Mouse (Mus musculus): Measurements from ENCODE around the gene Dtl. TPM values are rescaled to one million over a fixed set of nuclear protein-coding genes. Genes with fewer than 3 reads are reported as not detected.

Dtl gene
- 1 to 10 TPM; 3.9 to 5.9 (median 5.5) TPM for total RNA-seq (2022)

DNA sequence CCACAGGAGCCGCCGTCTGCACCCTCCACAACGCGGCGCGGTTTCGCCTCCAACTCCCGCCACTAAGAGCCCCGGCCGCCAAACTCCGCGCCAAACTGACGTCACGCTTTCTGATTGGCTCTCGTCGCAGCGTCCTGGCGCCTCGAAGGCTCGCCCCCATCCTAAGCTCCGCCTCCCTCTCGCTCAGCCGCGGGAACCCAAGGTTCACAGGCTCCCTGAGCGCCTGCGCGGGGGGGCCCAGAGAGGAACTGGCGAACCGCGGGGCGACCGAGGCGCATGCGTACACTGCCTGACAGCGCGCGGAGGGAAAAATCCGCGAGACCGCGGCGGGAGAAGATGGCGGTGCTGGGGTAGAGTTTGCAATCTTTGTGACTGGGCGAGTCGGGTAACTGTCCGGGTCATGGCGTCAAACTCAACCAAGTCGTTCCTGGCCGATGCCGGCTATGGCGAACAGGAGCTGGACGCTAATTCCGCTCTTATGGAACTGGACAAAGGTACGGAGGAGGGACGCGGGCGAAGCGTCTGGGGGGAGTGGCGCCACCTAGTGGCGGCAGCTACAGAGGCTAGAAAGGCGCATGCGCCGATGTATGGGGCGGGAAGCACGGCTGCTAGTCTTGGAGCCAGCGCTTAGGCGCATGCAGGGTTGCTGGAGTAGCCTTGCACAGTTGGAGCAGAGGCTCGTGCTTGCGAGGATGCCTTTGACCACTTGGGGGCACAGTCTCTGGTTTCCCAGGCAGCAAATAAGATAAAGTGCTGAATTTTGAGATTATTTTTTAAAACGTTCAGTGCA, at the start of gene Dtl, which contains the start of gene Ints7:
TSS of gene Dtl (minus strand) at position 87 of the 790 bp plus-strand sequence.
TSS of gene Ints7 (plus strand) at position 179 of the 790 bp plus-strand sequence.
- peak; percentile 98 for DNase-seq (ENCODE audit: low spot score in 2 of 2)

DNA sequence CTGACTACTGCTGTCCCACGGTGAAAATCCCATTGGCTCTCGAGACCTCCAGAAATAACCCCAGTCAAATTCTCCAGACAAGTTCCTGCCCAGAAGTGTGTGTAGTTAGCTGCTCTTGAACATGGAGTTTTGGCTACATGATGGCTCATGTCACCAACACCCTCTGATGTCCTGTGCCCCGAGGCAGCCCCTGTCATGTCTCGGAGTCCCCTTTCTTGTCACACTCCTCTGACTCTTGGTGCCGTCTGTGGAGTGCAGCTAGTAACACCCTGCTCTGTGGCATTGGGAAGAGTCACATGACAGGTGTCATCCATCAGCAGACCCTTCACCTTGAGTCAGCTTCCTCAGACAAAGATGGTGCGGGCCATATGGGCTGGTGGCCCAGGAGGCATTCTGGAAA, 49.7 kb upstream of the Dtl start:
- no peak for DNase-seq (ENCODE audit: low spot score in 2 of 2)

DNA sequence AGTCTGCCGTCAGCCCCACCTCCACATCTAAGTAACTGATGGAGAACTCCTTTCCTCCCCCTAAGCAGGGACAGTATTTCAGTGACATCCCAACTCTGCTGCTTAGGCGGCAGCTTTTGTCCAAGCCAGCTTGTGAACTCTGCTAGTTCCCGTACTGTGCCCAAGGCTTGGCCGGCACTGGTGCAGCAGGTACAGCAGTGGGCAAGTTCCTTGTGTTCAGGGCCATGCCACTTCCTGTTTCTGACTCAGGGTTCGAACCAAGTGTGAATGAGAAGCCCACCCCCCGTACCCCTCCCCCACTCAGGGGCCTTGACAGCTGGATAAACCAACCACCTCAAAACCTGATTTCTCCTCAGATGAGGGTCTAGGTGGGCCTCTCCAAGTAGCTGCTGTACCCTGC, 49.1 kb upstream of the Dtl start:
- no peak for DNase-seq (ENCODE audit: low spot score in 2 of 2)

DNA sequence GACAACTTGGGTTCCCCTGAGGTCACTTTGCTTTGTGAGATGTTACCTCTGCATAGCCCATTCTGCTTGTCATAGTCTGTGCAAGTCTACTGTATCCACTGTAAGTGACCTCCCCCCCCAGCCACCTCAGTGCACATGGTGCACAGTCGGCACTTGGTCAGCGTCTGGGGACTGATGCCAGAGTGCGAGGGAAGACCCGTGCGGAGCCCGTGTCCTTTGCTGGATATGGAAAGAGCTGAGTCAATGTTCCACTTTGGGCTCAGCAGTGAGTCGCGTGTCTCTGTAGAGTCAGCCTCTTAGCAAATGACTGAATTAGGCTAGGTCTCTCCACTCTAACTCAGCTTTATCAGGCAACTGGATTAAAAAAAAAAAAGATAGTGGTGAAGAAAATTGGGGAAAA, 47.5 kb upstream of the Dtl start:
- DNase-seq (ENCODE audit: low spot score in 2 of 2) = no peak

DNA sequence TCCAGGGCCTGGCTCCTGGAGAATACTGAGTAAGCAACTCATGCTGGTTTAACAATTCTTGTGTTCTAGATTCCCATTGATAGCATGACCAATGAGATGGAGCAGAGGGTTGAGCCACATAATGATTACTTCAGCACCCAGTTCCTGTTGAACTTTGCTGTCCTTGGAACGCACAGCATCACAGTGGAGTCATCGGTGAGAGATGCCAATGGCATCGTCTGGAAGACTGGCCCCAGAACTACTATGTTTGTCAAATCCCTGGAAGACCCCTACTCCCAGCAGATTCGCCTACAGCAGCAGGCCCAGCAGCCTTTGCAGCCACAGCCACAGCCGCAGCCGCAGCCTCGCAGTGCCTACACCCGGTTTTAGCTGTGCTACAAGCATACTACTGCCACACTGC, 45.8 kb upstream of the Dtl start:
- DNase-seq (ENCODE audit: low spot score in 2 of 2) = no peak

DNA sequence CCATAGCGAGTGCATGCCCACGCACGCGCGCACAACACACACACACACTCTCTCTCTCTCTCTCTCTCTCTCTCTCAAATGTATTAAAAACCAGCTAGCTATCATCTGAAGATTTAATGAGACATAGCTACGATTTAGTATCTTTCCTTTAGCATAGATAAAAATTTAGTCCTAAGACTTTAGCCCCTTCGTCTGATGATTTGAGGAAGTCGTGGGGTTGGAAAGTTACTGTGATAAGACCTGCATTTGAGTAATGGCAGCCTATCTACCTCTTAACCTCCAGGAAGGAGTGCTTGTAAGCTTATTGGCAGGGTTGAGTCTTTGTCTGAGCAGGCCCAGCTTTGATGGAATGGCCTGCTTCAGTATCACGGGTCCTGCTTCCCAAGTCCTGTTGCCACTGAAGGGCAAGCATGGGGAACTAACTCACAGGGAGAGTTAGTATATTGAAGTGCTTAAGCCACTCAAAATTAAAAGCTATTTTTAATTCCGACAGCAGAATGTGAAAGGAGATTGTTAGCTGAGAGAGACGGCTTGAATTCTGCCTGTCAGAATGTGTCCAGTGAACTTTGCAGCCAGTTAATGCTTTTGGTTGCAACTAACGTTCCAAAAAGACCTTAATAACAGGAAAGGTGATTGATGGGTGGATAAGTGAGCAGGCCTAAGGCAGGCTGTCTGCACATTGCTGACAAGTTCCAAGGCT, 42.9 kb upstream of the Dtl start:
- DNase-seq (ENCODE audit: low spot score in 2 of 2) = no peak

DNA sequence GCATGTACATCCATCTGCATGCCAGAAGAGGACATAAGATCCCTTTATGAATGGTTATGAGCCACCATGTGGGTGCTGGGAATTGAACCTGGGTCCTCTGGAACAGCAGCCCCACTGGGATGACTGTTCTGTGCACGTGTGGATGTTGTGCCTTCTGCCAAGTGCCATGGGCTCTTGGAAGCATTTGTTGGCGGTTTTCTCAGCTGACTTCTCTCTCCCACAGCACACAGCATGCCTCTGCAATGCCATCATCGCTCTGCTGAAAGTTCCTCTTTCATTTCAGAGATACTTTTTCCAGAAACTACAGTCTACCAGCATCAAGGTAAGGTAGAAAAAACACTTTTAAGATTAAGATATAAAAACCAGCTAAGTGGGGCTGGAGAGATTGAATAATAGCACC, 42.2 kb upstream of the Dtl start:
- DNase-seq (ENCODE audit: low spot score in 2 of 2) = no peak

DNA sequence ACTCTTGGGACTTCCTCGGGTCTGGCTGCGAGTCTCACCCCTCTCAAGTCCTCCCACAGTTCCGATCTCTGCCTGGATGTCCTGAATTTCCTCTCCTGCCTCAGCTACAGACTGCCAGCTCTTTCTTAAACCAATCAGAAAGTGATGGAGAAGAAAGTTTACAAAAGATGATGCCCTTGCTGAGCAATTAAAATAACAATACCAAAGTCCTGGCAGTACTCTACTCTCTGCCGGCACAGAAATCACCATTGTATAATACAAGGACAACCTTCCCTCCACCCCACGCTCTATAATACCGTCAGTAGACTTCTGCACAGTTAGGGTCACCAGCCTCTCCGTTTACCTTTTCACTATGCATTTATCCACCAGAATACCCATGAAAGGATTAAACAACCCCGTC, 40.9 kb upstream of the Dtl start:
- DNase-seq (ENCODE audit: low spot score in 2 of 2) = no peak

DNA sequence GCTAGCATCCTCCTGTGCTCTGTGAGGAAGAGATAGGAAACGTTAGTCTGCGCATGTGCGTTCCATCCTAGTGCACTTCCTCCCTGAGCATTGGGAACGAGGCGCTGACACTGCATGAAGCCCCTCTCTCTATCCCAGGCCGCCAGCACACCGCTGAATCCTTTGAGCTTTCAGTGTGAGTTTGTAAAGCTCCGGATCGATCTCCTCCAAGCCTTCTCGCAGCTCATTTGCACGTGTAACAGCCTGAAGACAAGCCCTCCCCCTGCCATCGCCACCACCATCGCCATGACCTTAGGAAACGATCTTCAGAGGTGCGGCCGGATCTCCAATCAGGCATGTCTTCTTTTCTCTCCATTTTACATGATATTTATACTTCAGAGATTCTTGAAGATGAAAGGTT, 37.5 kb upstream of the Dtl start:
- no peak for DNase-seq (ENCODE audit: low spot score in 2 of 2)

DNA sequence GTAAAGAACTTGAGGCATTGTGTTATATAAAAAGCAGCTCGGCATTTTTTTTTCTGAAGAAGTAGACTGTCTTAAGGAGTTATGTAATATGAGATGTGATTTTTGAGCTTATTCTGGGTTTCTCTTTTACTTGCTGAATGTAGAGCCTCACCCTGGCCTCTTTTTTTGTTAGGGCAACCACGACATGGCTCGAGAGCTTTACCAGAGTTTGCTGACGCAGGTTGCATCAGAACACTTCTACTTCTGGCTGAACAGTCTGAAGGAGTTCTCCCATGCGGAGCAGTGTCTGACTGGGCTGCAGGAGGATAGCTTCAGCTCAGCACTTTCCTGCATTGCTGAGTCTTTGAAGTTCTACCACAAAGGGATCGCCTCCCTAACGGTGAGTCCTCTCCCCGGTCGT, 36.3 kb upstream of the Dtl start:
- DNase-seq (ENCODE audit: low spot score in 2 of 2) = peak; percentile 27 to 31

DNA sequence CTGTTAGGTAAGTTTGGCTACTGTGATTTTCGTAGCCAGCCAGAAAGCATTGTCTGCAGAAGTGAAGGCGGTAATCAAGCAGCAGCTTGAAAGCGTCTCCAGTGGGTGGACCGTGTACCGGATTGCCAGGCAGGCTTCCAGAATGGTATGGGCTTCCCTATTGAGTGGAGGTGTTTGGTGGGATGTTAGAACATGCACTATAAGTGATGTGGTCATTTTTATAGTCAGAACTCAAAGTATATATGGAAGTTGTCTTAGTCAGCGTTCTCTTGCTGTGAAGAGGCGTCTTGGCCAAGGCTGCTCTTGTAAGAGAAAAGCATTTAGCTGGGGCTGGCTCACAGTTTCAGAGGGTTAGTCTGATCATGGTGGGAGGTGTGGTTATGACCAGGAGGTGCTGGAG, 35.0 kb upstream of the Dtl start:
- DNase-seq (ENCODE audit: low spot score in 2 of 2) = peak; percentile 18 to 84

DNA sequence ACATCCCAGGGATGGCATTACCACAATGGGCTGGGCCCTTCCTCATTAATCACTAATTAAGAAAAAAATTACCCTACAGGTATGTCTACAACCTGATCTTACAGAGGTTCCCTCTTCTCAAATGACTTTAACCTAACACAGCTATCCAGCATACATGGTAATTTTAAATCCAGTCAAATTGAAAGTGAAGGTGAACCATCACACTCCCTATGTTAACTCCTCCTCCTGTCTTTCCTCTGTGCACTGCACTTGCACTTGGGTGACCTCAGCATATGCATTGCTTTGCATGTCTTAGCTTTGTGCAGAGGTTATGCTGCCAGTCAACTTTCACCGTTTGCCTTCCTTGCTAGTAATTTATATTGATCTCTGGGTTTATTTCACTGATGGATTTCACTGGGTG, 34.2 kb upstream of the Dtl start:
- DNase-seq (ENCODE audit: low spot score in 2 of 2) = no peak

DNA sequence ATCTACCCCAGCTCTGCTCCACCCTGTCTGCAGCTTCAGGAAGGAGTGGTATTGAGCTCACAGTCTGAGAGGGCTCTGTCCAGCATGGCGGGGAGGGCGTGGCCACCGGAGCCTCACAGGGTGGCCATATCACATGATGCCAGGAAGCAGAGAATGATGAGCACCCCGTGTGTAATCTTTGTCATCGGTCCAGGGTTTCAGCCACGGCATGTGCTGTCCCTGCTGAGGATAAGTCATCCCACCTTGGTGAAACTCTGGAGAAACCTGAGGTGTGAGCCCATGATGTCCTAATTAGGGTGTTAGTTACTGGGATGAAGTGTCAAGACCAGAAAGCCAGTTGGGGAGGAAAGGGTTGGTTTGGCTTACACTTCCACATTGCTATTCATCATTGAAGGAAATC, 33.7 kb upstream of the Dtl start:
- DNase-seq (ENCODE audit: low spot score in 2 of 2) = no peak

DNA sequence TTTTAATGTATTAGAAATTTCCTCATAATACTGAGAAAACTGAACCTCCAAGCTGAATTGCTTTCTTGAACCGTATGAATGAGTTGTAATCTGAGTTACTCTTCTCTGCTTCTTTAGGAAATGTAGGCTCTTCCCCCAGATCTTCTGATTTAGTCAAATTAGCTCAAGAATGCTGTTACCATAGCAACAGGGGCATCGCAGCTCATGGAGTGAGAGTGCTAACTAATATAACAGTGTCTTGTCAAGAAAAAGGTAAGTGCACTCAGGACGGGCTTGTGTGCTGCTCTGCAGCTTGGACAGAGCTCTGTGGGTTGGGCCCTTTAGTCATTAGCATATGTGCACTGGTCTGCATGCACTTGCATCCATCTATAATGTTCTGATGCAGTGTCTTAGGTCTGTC, 29.3 kb upstream of the Dtl start:
- DNase-seq (ENCODE audit: low spot score in 2 of 2) = no peak

DNA sequence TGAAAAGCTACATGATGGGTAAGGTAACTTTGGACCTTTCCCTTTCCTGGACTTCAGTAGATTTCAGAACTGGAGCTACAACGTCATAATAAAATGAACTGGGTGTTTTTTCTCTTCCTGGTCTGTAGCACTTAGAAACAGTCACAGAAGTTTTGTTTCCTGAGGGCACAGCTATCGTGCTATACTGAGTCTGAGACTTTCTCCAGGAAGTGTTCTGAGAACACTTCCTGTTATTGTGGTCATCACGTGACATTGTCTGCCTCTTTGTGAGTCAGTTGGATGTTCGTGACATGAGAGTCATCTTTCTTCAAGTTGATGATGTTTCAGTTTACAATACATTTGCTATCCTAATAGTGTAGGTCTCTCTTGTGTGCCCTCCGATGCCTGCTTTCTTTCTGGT, 23.9 kb upstream of the Dtl start:
- DNase-seq (ENCODE audit: low spot score in 2 of 2) = no peak

DNA sequence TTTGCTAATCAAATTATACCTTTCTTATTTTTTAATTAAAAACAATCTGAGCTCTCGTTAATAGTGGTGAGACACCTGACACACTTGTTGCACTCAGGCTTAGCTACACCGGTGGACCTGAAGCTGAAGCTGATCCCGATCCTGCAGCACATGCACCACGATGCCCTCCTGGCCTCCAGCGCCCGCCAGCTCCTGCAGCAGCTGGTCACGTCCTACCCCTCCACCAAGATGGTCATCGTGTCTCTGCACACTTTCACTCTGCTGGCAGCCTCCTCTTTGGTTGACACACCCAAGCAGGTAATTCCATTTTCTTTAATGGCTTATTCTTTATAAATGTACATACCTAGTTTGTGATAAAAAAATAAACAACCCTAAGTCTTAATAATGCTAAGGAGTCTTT, 20.7 kb upstream of the Dtl start:
- DNase-seq (ENCODE audit: low spot score in 2 of 2) = no peak

DNA sequence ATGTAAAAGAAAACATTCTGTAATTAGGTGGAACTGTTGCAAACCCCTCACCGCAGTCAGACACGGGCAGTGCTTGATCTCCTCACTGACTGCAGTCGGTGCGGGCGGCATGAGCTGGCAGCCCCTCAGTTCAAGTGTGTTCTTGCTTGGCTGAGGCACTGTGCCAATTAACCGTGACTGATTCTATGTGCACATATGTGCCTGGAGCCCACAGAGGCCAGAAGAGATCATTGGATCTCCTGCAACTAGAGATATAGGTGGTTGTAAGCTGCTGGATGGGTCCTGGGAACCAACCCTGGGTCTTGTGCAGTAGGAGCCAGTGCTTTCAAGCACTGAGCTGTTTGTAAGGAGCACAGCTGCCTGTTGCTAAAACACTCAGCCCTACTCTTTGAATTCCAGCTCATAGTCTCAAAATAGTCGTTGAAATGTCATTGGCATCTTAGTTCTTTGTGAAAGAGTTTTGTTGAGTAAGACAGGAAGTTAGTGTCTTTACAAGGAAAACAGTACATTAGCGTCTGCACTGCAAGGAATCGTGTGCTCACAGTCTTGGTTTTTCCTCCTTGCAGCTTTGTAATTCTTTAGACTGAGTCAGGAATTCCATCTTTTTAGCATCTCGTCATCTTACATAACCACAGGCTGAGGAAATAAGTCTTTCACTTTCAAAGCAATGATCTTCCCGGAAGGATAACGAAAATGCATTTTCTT, 16.8 kb upstream of the Dtl start:
- no peak for DNase-seq (ENCODE audit: low spot score in 2 of 2)

DNA sequence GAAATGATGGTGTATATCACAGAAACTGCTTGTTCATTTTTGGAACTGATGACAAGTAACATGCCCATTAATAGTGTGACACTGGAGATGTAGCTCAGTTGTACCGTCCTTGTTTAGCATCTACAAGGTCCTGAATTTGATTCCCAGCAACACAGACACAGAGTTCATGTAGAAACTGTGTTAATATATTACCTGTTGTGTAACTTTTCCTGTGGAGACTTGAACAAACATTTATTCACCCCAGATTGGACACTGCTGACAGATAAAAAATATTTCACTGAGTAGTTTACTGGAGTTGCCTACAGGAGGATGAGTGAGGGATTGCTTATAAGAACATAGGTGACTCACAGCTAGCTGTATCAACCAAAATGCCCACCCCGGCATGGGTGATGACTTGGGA, 13.4 kb upstream of the Dtl start:
- no peak for DNase-seq (ENCODE audit: low spot score in 2 of 2)

DNA sequence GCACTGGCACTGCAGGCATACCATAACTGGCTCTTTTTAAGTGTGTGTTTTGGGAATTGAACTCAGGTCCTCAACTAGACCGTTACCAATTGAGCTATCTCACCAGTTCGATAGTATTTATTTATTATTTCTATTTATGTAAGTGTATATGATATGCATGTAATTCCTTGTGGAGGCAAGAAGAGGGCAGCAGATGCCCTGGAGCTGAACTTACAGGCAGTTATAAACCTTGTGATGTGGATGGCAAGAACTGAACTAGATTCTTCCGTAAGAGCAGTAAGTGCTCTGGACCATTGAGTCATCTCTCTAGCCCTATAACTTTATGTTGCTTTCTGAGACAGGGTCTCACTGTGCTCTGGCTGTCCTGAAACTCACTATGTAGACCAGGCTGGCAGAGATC, 11.7 kb upstream of the Dtl start:
- no peak for DNase-seq (ENCODE audit: low spot score in 2 of 2)

DNA sequence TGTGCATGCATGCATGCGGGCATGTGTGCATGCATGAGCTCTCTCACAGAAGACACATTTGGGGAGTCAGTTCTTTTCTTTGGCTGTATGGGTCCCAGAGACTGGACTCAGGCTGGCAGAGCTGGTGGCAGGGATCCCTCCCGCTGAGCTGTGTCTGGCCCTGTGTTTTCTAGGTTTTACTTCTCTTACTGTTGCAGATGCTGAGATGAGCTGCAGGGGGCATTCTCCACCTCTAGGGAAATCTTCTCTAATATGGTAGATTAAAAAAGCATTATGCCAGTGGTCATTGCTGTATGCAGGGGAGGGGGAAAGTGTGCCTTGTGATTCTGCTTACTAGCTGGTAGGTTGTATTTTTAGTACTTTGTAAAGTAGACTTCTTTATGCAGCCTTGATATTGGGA, 10.4 kb upstream of the Dtl start:
- DNase-seq (ENCODE audit: low spot score in 2 of 2) = no peak

DNA sequence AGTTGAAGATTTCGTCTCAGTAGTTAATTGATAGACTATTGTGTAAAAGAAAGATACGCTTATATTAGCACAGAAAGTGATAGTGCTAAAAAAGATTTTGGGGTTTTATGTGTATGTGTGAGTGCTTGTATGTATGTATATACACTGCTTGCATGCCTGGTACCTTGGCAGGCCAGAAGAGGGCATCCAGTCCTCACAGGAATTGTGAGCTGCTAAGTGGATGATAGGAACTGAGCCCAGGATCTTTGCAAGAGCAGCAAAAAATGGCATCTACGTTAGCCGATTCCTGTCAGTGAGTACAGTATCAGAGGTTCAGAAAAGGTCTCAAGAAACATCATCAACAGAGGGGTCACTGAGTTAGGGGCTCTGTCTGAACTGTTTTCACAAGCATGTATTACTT, 9.1 kb upstream of the Dtl start:
- no peak for DNase-seq (ENCODE audit: low spot score in 2 of 2)

DNA sequence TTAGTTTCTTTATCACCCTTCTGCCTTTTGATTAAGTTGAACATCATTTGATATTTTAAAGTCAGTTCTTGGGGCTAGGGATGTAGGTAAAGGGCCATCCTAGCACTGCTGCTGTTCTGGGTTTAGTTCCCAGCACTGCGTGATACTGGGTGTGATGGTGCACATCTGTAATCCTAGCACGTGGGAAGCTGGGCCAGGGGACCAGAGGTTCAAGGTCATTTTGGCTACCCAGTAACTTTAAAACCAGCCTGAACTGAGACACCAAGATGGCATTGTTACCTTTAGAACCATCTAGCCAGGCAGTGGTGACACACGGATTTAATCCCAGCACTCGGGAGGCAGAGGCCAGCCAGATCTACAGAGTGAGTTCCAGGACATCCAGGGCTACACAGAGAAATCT, 8.5 kb upstream of the Dtl start:
- no peak for DNase-seq (ENCODE audit: low spot score in 2 of 2)

DNA sequence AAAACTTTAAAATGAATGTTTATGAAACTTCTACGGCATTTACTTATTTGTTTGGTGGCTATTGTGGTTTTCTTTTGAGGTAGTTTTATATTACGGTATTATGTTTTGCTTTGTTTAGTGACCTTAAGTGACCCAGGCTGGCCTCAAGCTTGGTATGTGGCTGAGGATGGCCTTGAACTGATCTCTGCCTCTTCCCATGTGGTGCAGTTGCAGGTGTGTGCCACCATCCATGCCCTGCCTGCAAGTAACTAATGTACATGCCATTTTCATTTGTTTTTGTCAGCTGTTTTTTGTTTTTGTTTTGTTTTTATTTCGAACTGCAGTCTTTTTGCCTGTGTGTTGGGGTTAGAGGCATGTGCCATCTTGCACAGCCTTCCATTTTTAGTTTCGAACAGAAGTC, 6.3 kb upstream of the Dtl start:
- DNase-seq (ENCODE audit: low spot score in 2 of 2) = no peak
